Mouse (Mus musculus) G1E (cell line): ENCODE data around the gene Adora2a. TPM values are rescaled to one million over a fixed set of nuclear protein-coding genes. Genes with fewer than 3 reads are reported as not detected.
"Not testable (repeated sequence)": the region's sequence is repeated elsewhere in the genome, so short reads cannot be mapped to it uniquely, and the experiment has no call there.

Experiments
- ATAC-seq: 2 replicates; pipeline ENCODE4 v1.8.0; 2016; ENCODE audit warnings: mild to moderate bottlenecking; ENCODE audit not compliant: insufficient number of reproducible peaks, poor library complexity, low FRiP score, severe bottlenecking; ENCODE audit errors: extremely low read depth
- DNase-seq: peaks from one replicate; pipeline ENCODE4 v3.0.0; 2012; ENCODE audit warnings: low spot score
- H3K27me3 ChIP-seq: 2 replicates; pipeline ENCODE4 v1.6.1; 2012; ENCODE audit warnings: mild to moderate bottlenecking, low read length, inconsistent platforms; ENCODE audit not compliant: insufficient read depth
- H3K36me3 ChIP-seq: replicated peaks from 2 replicates; pipeline ENCODE3; 2012; ENCODE audit warnings: mild to moderate bottlenecking, inconsistent platforms
- H3K4me1 ChIP-seq: 2 replicates; pipeline ENCODE4 v1.6.1; 2012; ENCODE audit warnings: low read depth, low read length, inconsistent platforms, mixed read lengths; ENCODE audit not compliant: insufficient read depth
- H3K4me3 ChIP-seq: 2 replicates; pipeline ENCODE4 v1.5.1; 2012; ENCODE audit warnings: low read depth, mild to moderate bottlenecking, inconsistent platforms, low read length, moderate library complexity, mixed read lengths
- H3K9me3 ChIP-seq: replicated peaks from 2 replicates; pipeline ENCODE4 v1.6.1; 2012; ENCODE audit warnings: inconsistent platforms
- CTCF ChIP-seq: IDR thresholded peaks from 2 replicates; pipeline ENCODE4 v1.5.1; 2012; ENCODE audit warnings: low read depth, low read length, inconsistent platforms, mixed read lengths
- GATA1 ChIP-seq: IDR thresholded peaks from 2 replicates; pipeline ENCODE4 v1.6.1; 2012; ENCODE audit warnings: borderline replicate concordance, low read length, inconsistent platforms, mixed read lengths
- GATA2 ChIP-seq: IDR thresholded peaks from 2 replicates; pipeline ENCODE4 v1.6.1; 2012; ENCODE audit warnings: low read depth, low read length, inconsistent platforms, borderline replicate concordance
- POLR2AphosphoS5 ChIP-seq: IDR thresholded peaks from 2 replicates; pipeline ENCODE4 v1.6.1; 2012; ENCODE audit warnings: low read depth, low read length, inconsistent platforms; ENCODE audit not compliant: insufficient replicate concordance
- TAL1 ChIP-seq: conservative IDR thresholded peaks from 2 replicates; pipeline ENCODE4 v1.6.1; 2012; ENCODE audit warnings: low read depth, low read length, inconsistent platforms, mixed read lengths
- polyA plus RNA-seq: library from polyadenylated mRNA; stranded (reverse); fragments of >175 nt; gene quantifications from 2 replicates; pipeline ENCODE4 v1.2.3, GENCODE M21; 2012
- total RNA-seq, 2 experiments: library from RNA; stranded (forward) in 1 of 2; stranded (reverse) in 1 of 2; fragments of 200-1000 nt in 1 of 2; fragments of >200 nt in 1 of 2; fragmentation: Nextera tagmentation in 1 of 2; gene quantifications; 2 replicates each; pipeline ENCODE4 v1.2.3; 2014 to 2017

Adora2a gene
- total and polyA plus RNA-seq, 3 experiments: 0.03 to 0.33 TPM; not detected in 1

DNA sequence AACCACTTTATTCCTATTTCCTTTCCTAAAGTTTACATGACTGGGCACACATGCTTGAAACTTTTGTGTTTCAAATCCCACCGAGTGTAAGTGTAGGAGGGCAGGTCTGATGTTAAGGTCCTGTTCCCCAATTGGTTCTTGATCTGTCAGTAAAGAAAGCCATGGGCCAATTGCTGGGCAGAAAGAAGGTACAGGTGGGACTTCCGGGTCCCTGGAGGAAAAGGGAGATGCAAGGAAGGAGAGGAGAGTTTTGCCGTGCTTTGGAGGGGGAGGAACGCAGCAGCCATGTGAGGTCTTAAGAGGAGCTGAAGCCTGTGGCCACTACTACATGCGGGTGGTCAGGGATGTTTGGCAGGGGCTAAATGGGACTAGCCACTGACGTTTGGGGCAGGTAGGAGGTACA lies 48.6 kb downstream of the Adora2a start:
- ATAC-seq: no peak
- Histone ChIP-seq H3K27me3 (no peaks in the 10 kb centered on the region), H3K9me3 (no peaks in the 10 kb centered on the region), H3K36me3 (no peaks in the 10 kb centered on the region), H3K4me1 (no peaks in the 10 kb centered on the region), H3K4me3 (no peak overlapping the region)
- DNase-seq: no peak
- no peak for TF ChIP-seq TAL1

GRCm38 (mm10) chr10:75373655-75374351 lies 57.1 kb downstream of the Adora2a start:
- ATAC-seq, H3K36me3 ChIP-seq, H3K4me3 ChIP-seq, H3K4me1 ChIP-seq, H3K9me3 ChIP-seq, DNase-seq, H3K27me3 ChIP-seq: not testable (repeated sequence)

GRCm38 (mm10) chr10:75378688-75379087 lies 62.0 kb downstream of the Adora2a start:
- H3K36me3 ChIP-seq: no peaks in the 10 kb centered on the region
- H3K4me3 ChIP-seq: no peak overlapping the region
- ATAC-seq (no peak), DNase-seq (no peak)
- H3K4me1 ChIP-seq: no peaks in the 10 kb centered on the region
- H3K27me3 ChIP-seq: no peaks in the 10 kb centered on the region
- TF ChIP-seq GATA1 (no peak), GATA2 (no peak), TAL1 (no peak), POLR2AphosphoS5 (no peak), CTCF (no peak)
- H3K9me3 ChIP-seq: no peaks in the 10 kb centered on the region

Other genes starting within 250 kb of the Adora2a start
- 24.2 and 27.4 TPM in 2 replicates for gene Specc1l, start 104.8 kb upstream of the Adora2a start, total RNA-seq (2014; fragmentation: Nextera tagmentation)
- 28.6 and 31.1 TPM in 2 replicates for gene Specc1l, start 104.8 kb upstream of the Adora2a start, total RNA-seq (2017)
- gene Specc1l, start 104.8 kb upstream of the Adora2a start, polyA plus RNA-seq: 5.8 and 6.6 TPM in 2 replicates
- gene Upb1, start 84.2 kb downstream of the Adora2a start, total RNA-seq (2014; fragmentation: Nextera tagmentation): not detected in 2 replicates
- gene Upb1, start 84.2 kb downstream of the Adora2a start, total RNA-seq (2017): 0.17 and 0.27 TPM in 2 replicates
- not detected in 2 replicates for gene Upb1, start 84.2 kb downstream of the Adora2a start, polyA plus RNA-seq
- gene Snrpd3, start 200.7 kb downstream of the Adora2a start, total RNA-seq (2014; fragmentation: Nextera tagmentation): 83.0 and 116 TPM in 2 replicates
- gene Snrpd3, start 200.7 kb downstream of the Adora2a start, total RNA-seq (2017): 50.9 and 51.6 TPM in 2 replicates
- 19.5 and 29.9 TPM in 2 replicates for gene Snrpd3, start 200.7 kb downstream of the Adora2a start, polyA plus RNA-seq
- 17.0 and 26.1 TPM in 2 replicates for gene Gucd1, start 201.1 kb downstream of the Adora2a start, total RNA-seq (2014; fragmentation: Nextera tagmentation)
- gene Gucd1, start 201.1 kb downstream of the Adora2a start, total RNA-seq (2017): 41.7 and 48.6 TPM in 2 replicates
- 14.5 and 15.8 TPM in 2 replicates for gene Gucd1, start 201.1 kb downstream of the Adora2a start, polyA plus RNA-seq
- gene Lrrc75b, start 243.5 kb downstream of the Adora2a start, total RNA-seq (2014; fragmentation: Nextera tagmentation): not detected in 2 replicates
- gene Lrrc75b, start 243.5 kb downstream of the Adora2a start, total RNA-seq (2017): 0.05 and 0.06 TPM in 2 replicates
- not detected in 2 replicates for gene Lrrc75b, start 243.5 kb downstream of the Adora2a start, polyA plus RNA-seq
- not detected in 2 replicates for gene Ggt1, start 244.7 kb downstream of the Adora2a start, total RNA-seq (2014; fragmentation: Nextera tagmentation)
- not detected in 2 replicates for gene Ggt1, start 244.7 kb downstream of the Adora2a start, total RNA-seq (2017)
- gene Ggt1, start 244.7 kb downstream of the Adora2a start, polyA plus RNA-seq: 0.12 TPM in 1 of 2 replicates, not detected in the other